Mouse (Mus musculus) stomach, postnatal 0 days (tissue): Measurements from ENCODE around the gene Tex10. TPM values are rescaled to one million over a fixed set of nuclear protein-coding genes. Genes with fewer than 3 reads are reported as not detected.

Experiments used
- ATAC-seq: fragments of 200-750 bp; cut with Nextera tagmentation; 2 replicates; pipeline ENCODE4 v1.8.0; 2017; ENCODE audit not compliant: low FRiP score, low TSS enrichment
- DNase-seq: peaks from one replicate; pipeline ENCODE4 v3.0.0-alpha.2; 2016; ENCODE audit warnings: low spot score
- H3K27ac ChIP-seq: fragments of 300-500 bp; sonication (generic); replicated peaks from 2 replicates; pipeline ENCODE4 v1.5.1; 2014; ENCODE audit warnings: mild to moderate bottlenecking, control low read depth
- H3K27me3 ChIP-seq: fragments of 300-500 bp; sonication (generic); 2 replicates; pipeline ENCODE4 v1.6.1; 2014; ENCODE audit warnings: low read length; ENCODE audit not compliant: control insufficient read depth, insufficient read depth
- H3K36me3 ChIP-seq: fragments of 300-500 bp; sonication (generic); 2 replicates; pipeline ENCODE4 v1.6.1; 2014; ENCODE audit warnings: low read length, mixed read lengths; ENCODE audit not compliant: control insufficient read depth, insufficient read depth
- H3K4me1 ChIP-seq: fragments of 300-500 bp; sonication (generic); replicated peaks from 2 replicates; pipeline ENCODE4 v1.6.1; 2014; ENCODE audit warnings: antibody characterized with exemption; ENCODE audit not compliant: control insufficient read depth, insufficient read depth
- H3K4me2 ChIP-seq: fragments of 300-500 bp; sonication (generic); replicated peaks from 2 replicates; pipeline ENCODE4 v1.6.1; 2014; ENCODE audit warnings: low read depth, mild to moderate bottlenecking, control low read depth, moderate library complexity
- H3K4me3 ChIP-seq: fragments of 300-500 bp; sonication (generic); 2 replicates; pipeline ENCODE4 v1.5.1; 2014; ENCODE audit warnings: low read depth, low read length, control low read depth
- H3K9ac ChIP-seq: fragments of 300-500 bp; sonication (generic); 2 replicates; pipeline ENCODE4 v1.6.1; 2014; ENCODE audit warnings: mild to moderate bottlenecking, low read length, control low read depth, mixed read lengths
- H3K9me3 ChIP-seq: fragments of 300-500 bp; sonication (generic); 2 replicates; pipeline ENCODE4 v1.6.1; 2016; ENCODE audit warnings: low read length; ENCODE audit not compliant: control insufficient read depth
- CTCF ChIP-seq: IDR thresholded peaks from 2 replicates; pipeline ENCODE4 v1.5.1; 2016; ENCODE audit warnings: antibody characterized with exemption, low read depth, mild to moderate bottlenecking, moderate library complexity
- EP300 ChIP-seq: optimal IDR thresholded peaks from 2 replicates; pipeline ENCODE3; 2016; ENCODE audit warnings: antibody characterized with exemption
- WGBS: fragments of 180-500 bp; shearing (Covaris S2); extraction: QIAGEN DNeasy Blood & Tissue Kit; methylation state at CpG from one replicate; pipeline ENCODE4 v1.1.7; 2014; 5-methylcytosine and 5-hydroxymethylcytosine counted together
- polyA plus RNA-seq: library from polyadenylated mRNA; unstranded; fragments of >200 nt; fragmentation: Nextera tagmentation; extraction: Ambion mirVana; gene quantifications from 2 replicates; pipeline ENCODE4 v1.2.1, GENCODE M21; 2015

The Tex10 gene
- polyA plus RNA-seq, result 19.6 and 21.2 TPM in 2 replicates

DNA sequence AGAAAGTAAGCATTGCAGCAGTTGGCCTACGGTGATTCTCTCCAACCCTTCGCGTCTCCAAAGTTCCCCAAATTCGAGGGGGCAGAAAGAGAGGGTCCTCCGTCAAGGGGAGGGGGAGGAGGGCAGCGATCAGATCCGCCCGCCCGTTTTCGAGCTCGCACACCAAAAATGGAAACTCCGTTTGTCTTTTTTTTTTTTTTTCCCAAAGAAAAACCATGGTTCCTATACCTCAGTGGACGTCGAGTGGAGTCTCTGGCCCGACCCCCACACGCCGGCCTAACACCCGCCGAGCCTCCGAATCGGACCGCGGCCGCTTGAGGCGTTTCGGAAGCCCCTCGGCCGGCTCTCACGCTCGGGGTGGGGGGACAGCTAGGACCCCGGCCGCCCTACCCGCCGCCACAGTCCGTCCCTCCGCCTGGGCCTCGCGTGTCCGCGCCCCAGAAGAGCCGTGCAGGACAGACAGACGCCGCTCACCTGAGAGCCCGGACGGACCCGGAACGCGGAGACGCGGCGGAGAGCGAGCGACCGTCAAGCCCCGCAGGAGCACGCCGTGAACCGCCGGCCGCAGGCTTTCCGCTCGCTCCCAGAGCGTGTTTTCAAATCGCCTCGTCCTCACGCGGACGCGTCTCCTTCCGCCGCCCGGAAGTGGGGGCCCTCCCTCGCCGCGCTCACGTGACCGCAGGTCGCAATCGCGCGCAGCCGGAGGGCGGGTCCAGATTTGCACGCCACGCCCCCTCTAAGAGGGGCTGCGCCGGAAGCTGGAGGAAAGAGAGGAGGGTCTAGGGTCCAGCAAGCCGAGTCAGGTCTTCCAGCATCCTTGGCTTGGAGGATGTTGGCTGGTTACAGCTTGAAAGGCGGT, at the start of gene Tex10:
Gene Tex10 (minus strand): TSS at position 668 of the 859 bp plus-strand sequence.
- Histone ChIP-seq H3K9ac (peak within 1 kb of the TSS; percentile 91), H3K27ac (peak within 1 kb of the TSS; percentile 82), H3K36me3 (0 out of 2 replicates have a peak, but pooled peaks cover 6% of the 10 kb centered on the region), H3K4me3 (peak within 1 kb of the TSS; percentile 84), H3K4me1 (0 out of 2 replicates have a peak, but pooled peaks cover 3% of the 10 kb centered on the region), H3K27me3 (no peaks in the 10 kb centered on the region), H3K4me2 (peak within 1 kb of the TSS; percentile 65), H3K9me3 (no peaks in the 10 kb centered on the region)
- ATAC-seq (peak; percentile 95), DNase-seq (peak; percentile 92)
- WGBS, result under 1% methylated on average over 88 of the region's 89 CpGs
- no peak for TF ChIP-seq EP300
- no peak; the same call in 1 of the 2 replicates for TF ChIP-seq CTCF

DNA sequence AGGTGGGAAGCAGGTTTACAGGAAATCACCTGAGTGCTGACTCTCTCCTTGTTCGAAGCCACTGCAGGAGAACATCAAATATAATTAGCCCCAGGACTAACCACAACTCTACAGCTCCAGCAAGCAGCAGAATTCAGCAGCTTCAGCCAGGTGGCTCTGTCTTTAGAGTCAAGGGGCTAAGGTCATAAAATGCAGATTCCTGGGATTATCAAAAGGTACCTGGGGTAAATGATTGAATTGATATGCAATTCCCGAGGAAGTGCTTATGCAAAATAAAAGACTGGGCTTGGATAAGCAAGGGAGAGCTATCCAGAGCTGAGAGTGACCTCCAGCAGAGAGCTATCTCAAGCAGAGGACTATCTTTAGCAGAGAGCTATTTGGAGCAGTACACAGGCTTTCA, 37.6 kb upstream of the Tex10 start:
- TF ChIP-seq CTCF, result no peak
- no peak for TF ChIP-seq EP300
- Histone ChIP-seq H3K4me3 (no peak overlapping the region), H3K9ac (no peak overlapping the region), H3K27ac (no peak overlapping the region), H3K4me1 (no peaks in the 10 kb centered on the region), H3K27me3 (no peaks in the 10 kb centered on the region), H3K36me3 (no peaks in the 10 kb centered on the region), H3K4me2 (no peak overlapping the region), H3K9me3 (no peaks in the 10 kb centered on the region)
- ATAC-seq, result no peak
- DNase-seq, result no peak
- WGBS, result 46% methylated on average over 2 of the region's 2 CpGs

DNA sequence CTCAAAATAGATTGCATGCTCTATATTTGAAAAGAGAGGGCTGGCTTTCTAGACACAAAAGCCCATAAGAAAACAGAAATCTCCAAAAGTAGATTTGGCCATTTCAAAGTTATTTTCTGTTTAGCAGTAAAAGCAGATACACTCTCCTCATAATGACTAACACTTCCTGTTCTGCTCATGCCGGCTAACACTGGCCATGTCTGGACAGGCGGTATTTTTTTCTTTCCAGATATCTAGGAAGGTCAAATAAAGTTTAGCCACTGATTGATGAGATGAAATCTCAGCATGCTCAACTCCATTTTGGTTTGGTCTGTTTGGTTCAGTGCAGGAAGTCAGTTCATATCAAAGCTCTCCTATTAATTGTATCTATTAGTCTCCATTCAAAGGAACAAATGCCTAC, 19.3 kb upstream of the Tex10 start:
- no peak overlapping the region for H3K9ac ChIP-seq
- peak; percentile 66; the same call in 1 of the 2 replicates for ATAC-seq
- 22% methylated on average over 2 of the region's 2 CpGs for WGBS

GRCm38 (mm10) chr4:48491290-48491743, 18.1 kb upstream of the Tex10 start:
- TF ChIP-seq CTCF (no peak), EP300 (no peak)
- H3K9me3 ChIP-seq, result no peaks in the 10 kb centered on the region
- no peak overlapping the region for H3K27ac ChIP-seq
- peak overlapping the region; percentile 12; the same call in 1 of the 2 replicates for H3K4me3 ChIP-seq
- peak overlapping the region; percentile 44 for H3K4me2 ChIP-seq
- no peaks in the 10 kb centered on the region for H3K4me1 ChIP-seq
- no peaks in the 10 kb centered on the region for H3K36me3 ChIP-seq
- DNase-seq (peak; percentile 60), ATAC-seq (peak; percentile 65; the same call in 1 of the 2 replicates)
- WGBS, result 7% methylated on average over 14 of the region's 14 CpGs
- H3K9ac ChIP-seq, result no peak overlapping the region
- H3K27me3 ChIP-seq, result no peaks in the 10 kb centered on the region

More for the DNA sequence above, 19.3 kb upstream of the Tex10 start:
- Histone ChIP-seq H3K4me1 (no peaks in the 10 kb centered on the region), H3K9me3 (no peaks in the 10 kb centered on the region), H3K4me2 (no peak overlapping the region), H3K4me3 (no peak overlapping the region), H3K27me3 (no peaks in the 10 kb centered on the region), H3K27ac (no peak overlapping the region), H3K36me3 (no peaks in the 10 kb centered on the region)
- TF ChIP-seq EP300 (no peak), CTCF (no peak)
- no peak for DNase-seq

GRCm38 (mm10) chr4:48488916-48489315, 15.7 kb upstream of the Tex10 start:
- Histone ChIP-seq H3K4me3 (no peak overlapping the region), H3K4me1 (no peaks in the 10 kb centered on the region), H3K27ac (no peak overlapping the region), H3K4me2 (no peak overlapping the region), H3K9me3 (no peaks in the 10 kb centered on the region), H3K27me3 (no peaks in the 10 kb centered on the region), H3K36me3 (no peaks in the 10 kb centered on the region), H3K9ac (no peak overlapping the region)
- no peak for DNase-seq
- WGBS, result 74% methylated on average over 2 of the region's 2 CpGs
- TF ChIP-seq CTCF (no peak), EP300 (no peak)
- no peak for ATAC-seq

GRCm38 (mm10) chr4:48481287-48481686, 8.0 kb upstream of the Tex10 start:
- WGBS, result 33% methylated on average over 2 of the region's 2 CpGs
- ATAC-seq, result no peak
- TF ChIP-seq EP300 (no peak), CTCF (peak; percentile 72)

More at GRCm38 (mm10) chr4:48481287-48481686, 8.0 kb upstream of the Tex10 start:
- peak; percentile 38 for DNase-seq
- Histone ChIP-seq H3K4me1 (no peaks in the 10 kb centered on the region), H3K36me3 (no peaks in the 10 kb centered on the region), H3K9me3 (no peaks in the 10 kb centered on the region), H3K27me3 (no peaks in the 10 kb centered on the region), H3K27ac (no peak overlapping the region), H3K4me2 (no peak overlapping the region), H3K9ac (no peak overlapping the region), H3K4me3 (no peak overlapping the region)
